Mouse (Mus musculus) stomach, postnatal 0 days (tissue): ENCODE measurements at regions not wholly inside any gene's neighbourhood (a gene's known extent, or its start where the extent isn't known, plus 50 kb on each side); places are given as distances from the start of the nearest gene placed in this dataset.

Source experiments
- ATAC-seq: fragments of 200-750 bp; cut with Nextera tagmentation; 2 replicates; pipeline ENCODE4 v1.8.0; 2017; ENCODE audit not compliant: low FRiP score, low TSS enrichment
- DNase-seq: peaks from one replicate; pipeline ENCODE4 v3.0.0-alpha.2; 2016; ENCODE audit warnings: low spot score
- H3K27ac ChIP-seq: fragments of 300-500 bp; sonication (generic); replicated peaks from 2 replicates; pipeline ENCODE4 v1.5.1; 2014; ENCODE audit warnings: mild to moderate bottlenecking, control low read depth
- H3K27me3 ChIP-seq: fragments of 300-500 bp; sonication (generic); 2 replicates; pipeline ENCODE4 v1.6.1; 2014; ENCODE audit warnings: low read length; ENCODE audit not compliant: control insufficient read depth, insufficient read depth
- H3K36me3 ChIP-seq: fragments of 300-500 bp; sonication (generic); 2 replicates; pipeline ENCODE4 v1.6.1; 2014; ENCODE audit warnings: low read length, mixed read lengths; ENCODE audit not compliant: control insufficient read depth, insufficient read depth
- H3K4me1 ChIP-seq: fragments of 300-500 bp; sonication (generic); replicated peaks from 2 replicates; pipeline ENCODE4 v1.6.1; 2014; ENCODE audit warnings: antibody characterized with exemption; ENCODE audit not compliant: control insufficient read depth, insufficient read depth
- H3K4me2 ChIP-seq: fragments of 300-500 bp; sonication (generic); replicated peaks from 2 replicates; pipeline ENCODE4 v1.6.1; 2014; ENCODE audit warnings: low read depth, mild to moderate bottlenecking, control low read depth, moderate library complexity
- H3K4me3 ChIP-seq: fragments of 300-500 bp; sonication (generic); 2 replicates; pipeline ENCODE4 v1.5.1; 2014; ENCODE audit warnings: low read depth, low read length, control low read depth
- H3K9ac ChIP-seq: fragments of 300-500 bp; sonication (generic); 2 replicates; pipeline ENCODE4 v1.6.1; 2014; ENCODE audit warnings: mild to moderate bottlenecking, low read length, control low read depth, mixed read lengths
- H3K9me3 ChIP-seq: fragments of 300-500 bp; sonication (generic); 2 replicates; pipeline ENCODE4 v1.6.1; 2016; ENCODE audit warnings: low read length; ENCODE audit not compliant: control insufficient read depth
- CTCF ChIP-seq: IDR thresholded peaks from 2 replicates; pipeline ENCODE4 v1.5.1; 2016; ENCODE audit warnings: antibody characterized with exemption, low read depth, mild to moderate bottlenecking, moderate library complexity
- EP300 ChIP-seq: optimal IDR thresholded peaks from 2 replicates; pipeline ENCODE3; 2016; ENCODE audit warnings: antibody characterized with exemption
- WGBS: fragments of 180-500 bp; shearing (Covaris S2); extraction: QIAGEN DNeasy Blood & Tissue Kit; methylation state at CpG from one replicate; pipeline ENCODE4 v1.1.7; 2014; 5-methylcytosine and 5-hydroxymethylcytosine counted together

DNA sequence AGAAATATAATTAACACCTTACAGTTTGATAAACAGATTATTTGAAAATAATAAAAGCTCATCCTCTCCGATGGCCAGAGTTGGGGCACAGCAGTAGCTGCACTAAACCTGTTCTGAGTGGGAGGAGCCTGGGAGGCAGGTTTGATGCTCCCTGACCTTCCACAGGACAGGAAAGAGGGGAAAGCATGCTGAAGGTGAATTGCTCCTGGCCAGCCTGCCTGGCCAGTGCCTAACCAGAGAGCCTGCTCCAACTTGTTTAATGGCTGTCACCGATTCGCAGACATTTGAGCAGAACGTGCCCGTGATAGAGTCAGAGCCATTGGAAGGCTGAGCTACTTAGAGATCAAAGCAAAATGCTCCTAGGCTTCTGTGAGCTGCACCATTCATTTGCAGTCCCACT is 2056.9 kb upstream of the 5930422O12Rik start:
- DNase-seq (no peak), ATAC-seq (no peak)
- H3K4me3 ChIP-seq, result no peak overlapping the region
- H3K9me3 ChIP-seq, result no peaks in the 10 kb centered on the region
- H3K9ac ChIP-seq, result no peak overlapping the region
- no peak for TF ChIP-seq EP300
- H3K4me2 ChIP-seq, result no peak overlapping the region
- H3K4me1 ChIP-seq, result no peaks in the 10 kb centered on the region
- 55% methylated on average over 5 of the region's 5 CpGs for WGBS
- H3K36me3 ChIP-seq, result no peaks in the 10 kb centered on the region
- no peaks in the 10 kb centered on the region for H3K27me3 ChIP-seq
- no peak overlapping the region for H3K27ac ChIP-seq

DNA sequence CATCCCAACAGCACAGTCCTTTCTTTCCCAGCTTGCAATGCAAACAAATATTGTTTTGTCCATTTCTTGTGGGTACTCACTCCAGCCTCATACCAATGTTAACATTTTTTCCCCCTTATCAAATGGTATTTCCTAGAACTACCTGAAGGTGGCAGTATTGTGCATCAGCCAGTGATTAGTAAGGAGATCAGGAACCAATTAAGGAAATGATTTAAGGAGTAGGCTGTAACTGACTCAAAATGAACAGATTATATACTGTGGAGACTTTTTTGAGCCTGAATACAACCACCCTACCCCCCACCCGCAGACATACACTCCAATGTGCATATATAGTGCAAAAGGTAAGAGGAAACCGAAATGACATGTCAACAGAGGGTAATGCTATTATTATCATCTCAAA is 2056.1 kb upstream of the 5930422O12Rik start:
- H3K27me3 ChIP-seq, result no peaks in the 10 kb centered on the region
- TF ChIP-seq EP300 (no peak), CTCF (peak; percentile 84)

DNA sequence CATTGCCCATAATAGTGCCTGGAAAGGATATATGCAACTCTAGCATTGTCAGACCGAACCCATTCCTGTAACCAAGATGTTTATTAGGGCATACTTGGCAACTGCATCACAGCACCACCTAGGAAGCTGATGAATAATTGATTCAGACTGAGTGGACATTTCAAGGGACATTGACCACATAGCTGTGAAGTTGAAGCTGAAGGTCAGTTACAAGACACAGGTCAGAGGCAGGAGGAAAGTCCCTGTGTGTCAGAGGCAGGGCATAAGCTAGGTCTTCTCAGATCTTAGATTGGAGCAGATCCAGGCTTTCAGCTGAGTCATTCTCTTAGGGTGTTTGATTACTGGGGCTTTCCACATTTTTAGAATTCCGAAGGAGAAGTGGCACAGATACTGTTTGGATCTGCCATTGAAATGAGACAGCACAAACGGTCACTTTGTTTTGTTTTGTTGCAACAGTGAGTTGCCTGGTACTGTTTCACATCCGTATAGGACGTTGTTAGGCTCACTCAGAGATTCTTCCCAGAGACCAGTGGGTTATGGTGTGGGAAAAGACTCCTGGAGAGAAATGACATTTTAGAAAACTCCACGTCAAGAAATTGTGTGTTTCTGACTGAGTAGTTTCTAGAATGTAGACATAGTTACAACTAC is 2055.2 kb upstream of the 5930422O12Rik start:
- TF ChIP-seq CTCF (no peak), EP300 (no peak)

More for the DNA sequence above, 2056.1 kb upstream of the 5930422O12Rik start:
- no peak for ATAC-seq
- Histone ChIP-seq H3K27ac (no peak overlapping the region), H3K9me3 (no peaks in the 10 kb centered on the region), H3K4me3 (no peak overlapping the region), H3K4me2 (no peak overlapping the region), H3K36me3 (no peaks in the 10 kb centered on the region), H3K4me1 (no peaks in the 10 kb centered on the region), H3K9ac (no peak overlapping the region)
- WGBS, result 72% methylated on average over 2 of the region's 2 CpGs
- no peak for DNase-seq

DNA sequence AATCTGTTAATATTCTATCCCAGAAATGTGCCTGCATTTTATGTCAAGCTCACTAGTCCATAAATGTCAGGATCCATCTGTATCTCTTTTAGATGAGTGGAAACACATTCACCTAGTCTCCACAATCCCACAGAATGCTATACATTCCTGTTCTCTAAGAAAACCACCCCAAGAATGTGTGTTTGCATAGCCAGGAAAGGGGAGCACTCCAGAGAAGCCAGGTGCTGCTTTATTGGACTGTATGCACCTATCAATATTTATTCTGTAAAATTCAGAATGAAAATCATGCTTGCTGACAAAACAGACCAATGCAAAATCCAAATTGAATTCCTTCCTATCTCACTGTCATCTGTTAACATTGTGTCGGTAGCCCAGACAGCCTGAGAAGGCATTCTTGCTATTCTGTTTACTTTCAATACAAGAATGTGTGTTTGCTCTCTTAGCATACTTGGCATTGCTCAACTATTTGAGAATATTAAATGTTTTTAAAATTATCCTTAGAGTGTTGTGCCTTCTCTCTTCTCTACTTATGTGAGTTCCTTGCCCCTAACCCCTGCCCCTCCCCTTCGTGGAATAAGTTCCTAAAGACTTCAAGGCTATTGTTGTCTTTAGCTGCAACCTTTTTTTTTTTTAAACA is 2050.7 kb upstream of the 5930422O12Rik start:
- Histone ChIP-seq H3K9me3 (no peaks in the 10 kb centered on the region), H3K27me3 (no peaks in the 10 kb centered on the region), H3K4me3 (no peak overlapping the region), H3K36me3 (no peaks in the 10 kb centered on the region), H3K4me1 (no peaks in the 10 kb centered on the region), H3K4me2 (no peak overlapping the region), H3K9ac (no peak overlapping the region), H3K27ac (no peak overlapping the region)
- no peak for ATAC-seq
- 30% methylated on average over 2 of the region's 2 CpGs for WGBS
- no peak for DNase-seq
- TF ChIP-seq CTCF, result no peak

More for the DNA sequence above, 2055.2 kb upstream of the 5930422O12Rik start:
- H3K4me3 ChIP-seq, result no peak overlapping the region
- DNase-seq (no peak), ATAC-seq (no peak)
- H3K4me2 ChIP-seq, result no peak overlapping the region
- WGBS, result 62% methylated on average over 6 of the region's 6 CpGs
- no peak overlapping the region for H3K27ac ChIP-seq
- H3K9ac ChIP-seq, result no peak overlapping the region
- H3K9me3 ChIP-seq, result no peaks in the 10 kb centered on the region
- no peaks in the 10 kb centered on the region for H3K36me3 ChIP-seq
- H3K27me3 ChIP-seq, result no peaks in the 10 kb centered on the region
- H3K4me1 ChIP-seq, result no peaks in the 10 kb centered on the region

DNA sequence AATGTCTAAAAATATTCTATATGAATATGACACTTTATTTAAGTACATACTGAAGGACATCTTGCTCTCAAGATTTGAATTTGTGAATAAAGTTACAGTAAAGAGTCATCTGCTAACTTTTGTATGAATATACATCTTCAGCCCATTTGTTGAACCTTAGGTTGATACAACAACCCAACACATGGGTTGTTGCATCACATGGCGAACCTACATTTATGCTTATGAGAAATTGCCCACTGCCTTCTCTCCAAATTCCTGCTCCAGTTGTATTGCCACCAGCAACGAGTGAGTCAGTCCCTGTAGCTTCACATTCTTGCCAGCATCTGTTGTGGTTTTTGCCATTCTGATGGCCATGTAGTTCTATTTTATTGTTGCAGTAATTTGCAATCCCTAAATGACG is 2023.7 kb upstream of the 5930422O12Rik start:
- no peak for ATAC-seq
- no peak overlapping the region for H3K4me3 ChIP-seq
- no peak for DNase-seq
- H3K27ac ChIP-seq, result no peak overlapping the region
- H3K9me3 ChIP-seq, result no peaks in the 10 kb centered on the region
- H3K4me2 ChIP-seq, result no peak overlapping the region
- no peak overlapping the region for H3K9ac ChIP-seq
- no peak for TF ChIP-seq CTCF
- no peak for TF ChIP-seq EP300
- H3K27me3 ChIP-seq, result no peaks in the 10 kb centered on the region
- H3K36me3 ChIP-seq, result no peaks in the 10 kb centered on the region
- WGBS, result 82% methylated on average over 3 of the region's 3 CpGs
- no peaks in the 10 kb centered on the region for H3K4me1 ChIP-seq

DNA sequence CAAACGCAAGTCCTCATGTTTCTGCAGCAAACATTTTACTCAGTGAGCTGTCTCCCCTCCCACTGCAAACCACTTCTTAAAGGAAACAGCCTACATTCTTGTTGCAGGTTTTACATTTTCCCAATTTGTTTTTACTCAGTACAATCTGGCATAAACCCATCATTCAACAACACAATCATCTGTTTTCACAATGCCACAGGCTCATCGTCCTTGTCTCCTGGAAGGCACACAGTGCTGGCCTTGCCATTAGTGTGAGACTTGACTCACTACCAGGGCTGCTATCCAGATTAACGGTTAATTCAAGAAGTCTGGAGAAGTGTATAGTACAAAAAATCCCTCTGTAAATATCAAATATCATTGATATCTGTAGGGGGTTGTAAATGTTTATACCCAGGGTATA is 2006.3 kb upstream of the 5930422O12Rik start:
- no peak for ATAC-seq
- no peaks in the 10 kb centered on the region for H3K36me3 ChIP-seq
- no peak overlapping the region for H3K4me2 ChIP-seq
- 52% methylated on average over 3 of the region's 3 CpGs for WGBS
- H3K27ac ChIP-seq, result no peak overlapping the region
- H3K9me3 ChIP-seq, result no peaks in the 10 kb centered on the region
- H3K27me3 ChIP-seq, result no peaks in the 10 kb centered on the region
- DNase-seq, result no peak
- no peaks in the 10 kb centered on the region for H3K4me1 ChIP-seq
- TF ChIP-seq CTCF (no peak), EP300 (no peak)
- H3K9ac ChIP-seq, result no peak overlapping the region
- no peak overlapping the region for H3K4me3 ChIP-seq
